Mouse (Mus musculus): Measurements from ENCODE around the gene Pgm2. TPM values are rescaled to one million over a fixed set of nuclear protein-coding genes. Genes with fewer than 3 reads are reported as not detected.

The Pgm2 gene
- polyA plus RNA-seq, 1 experiment from 2014 or later: 27.8 TPM

Small RNAs within 50 kb of the gene (microRNA-seq; reads per million reads assigned to microRNA genes)
- gene Gm22395 (not detected), gene Gm23967 (not detected)

Other genes with a start within 250 kb of the Pgm2 start
- 8.4 and 11.3 TPM in 2 replicates for gene Rell1, start 124.1 kb upstream of the Pgm2 start, polyA plus RNA-seq (2016; fragmentation: Nextera tagmentation; extraction: Ambion mirVana)
- gene Tbc1d1, start 63.4 kb downstream of the Pgm2 start, polyA plus RNA-seq (2016; fragmentation: Nextera tagmentation; extraction: Ambion mirVana): 38.3 and 44.2 TPM in 2 replicates

All from heart, embryonic 10.5 days (tissue).